Mouse (Mus musculus) forebrain, postnatal 0 days (tissue): ENCODE measurements around the gene Sbk2. TPM values are rescaled to one million over a fixed set of nuclear protein-coding genes. Genes with fewer than 3 reads are reported as not detected.
A peak's percentile ranks its signal among the peaks of the same experiment; 100 is the strongest.

Experiments
- ATAC-seq: fragments of 200-750 bp; cut with Nextera tagmentation; 2 replicates; pipeline ENCODE4 v1.8.0; 2017; ENCODE audit warnings: mild to moderate bottlenecking, moderate library complexity
- DNase-seq: peaks from one replicate; pipeline ENCODE4 v3.0.0-alpha.2; 2015
- H3K27ac ChIP-seq: fragments of 300-500 bp; sonication (generic); 2 replicates; pipeline ENCODE4 v1.5.1; 2014; ENCODE audit warnings: low read depth, mild to moderate bottlenecking, antibody characterized with exemption, low read length, moderate library complexity, mixed read lengths
- H3K27me3 ChIP-seq: fragments of 300-500 bp; sonication (generic); 2 replicates; pipeline ENCODE4 v1.6.1; 2014; ENCODE audit warnings: mild to moderate bottlenecking, low read length, mixed read lengths; ENCODE audit not compliant: insufficient read depth
- H3K36me3 ChIP-seq: fragments of 300-500 bp; sonication (generic); 2 replicates; pipeline ENCODE4 v1.6.1; 2014; ENCODE audit warnings: mild to moderate bottlenecking, moderate library complexity; ENCODE audit not compliant: insufficient read depth
- H3K4me1 ChIP-seq: fragments of 300-500 bp; sonication (generic); 2 replicates; pipeline ENCODE4 v1.6.1; 2014; ENCODE audit warnings: antibody characterized with exemption; ENCODE audit not compliant: insufficient read depth
- H3K4me2 ChIP-seq: fragments of 300-500 bp; sonication (generic); 2 replicates; pipeline ENCODE4 v1.6.1; 2014; ENCODE audit warnings: low read depth, mild to moderate bottlenecking, moderate library complexity
- H3K4me3 ChIP-seq: fragments of 300-500 bp; sonication (generic); 2 replicates; pipeline ENCODE4 v1.5.1; 2014; ENCODE audit warnings: low read depth, low read length, mixed read lengths
- H3K9ac ChIP-seq: fragments of 300-500 bp; sonication (generic); 2 replicates; pipeline ENCODE4 v1.6.1; 2014; ENCODE audit warnings: mild to moderate bottlenecking
- H3K9me3 ChIP-seq: fragments of 300-500 bp; sonication (generic); 2 replicates; pipeline ENCODE4 v1.6.1; 2016; ENCODE audit warnings: low read length
- CTCF ChIP-seq: sonication (generic); IDR thresholded peaks from 2 replicates; pipeline ENCODE4 v1.5.1; 2016; ENCODE audit warnings: antibody characterized with exemption, control low read depth, low read depth
- WGBS: fragments of 180-500 bp; shearing (Covaris S2); extraction: QIAGEN DNeasy Blood & Tissue Kit; methylation state at CpG from one replicate; pipeline ENCODE4 v1.1.7; 2014; 5-methylcytosine and 5-hydroxymethylcytosine counted together
- polyA plus RNA-seq: library from polyadenylated mRNA; unstranded; fragments of >200 nt; fragmentation: Nextera tagmentation; extraction: Ambion mirVana; gene quantifications from 2 replicates; pipeline ENCODE4 v1.2.1, GENCODE M21; 2015
- total RNA-seq: library from RNA; depleted of rRNA; stranded (reverse); fragments of >200 nt; gene quantifications from 2 replicates; pipeline ENCODE4 v1.2.3, GENCODE M21; 2014

Gene Sbk2
- total and polyA plus RNA-seq, 2 experiments from 2014 or later: not detected

DNA sequence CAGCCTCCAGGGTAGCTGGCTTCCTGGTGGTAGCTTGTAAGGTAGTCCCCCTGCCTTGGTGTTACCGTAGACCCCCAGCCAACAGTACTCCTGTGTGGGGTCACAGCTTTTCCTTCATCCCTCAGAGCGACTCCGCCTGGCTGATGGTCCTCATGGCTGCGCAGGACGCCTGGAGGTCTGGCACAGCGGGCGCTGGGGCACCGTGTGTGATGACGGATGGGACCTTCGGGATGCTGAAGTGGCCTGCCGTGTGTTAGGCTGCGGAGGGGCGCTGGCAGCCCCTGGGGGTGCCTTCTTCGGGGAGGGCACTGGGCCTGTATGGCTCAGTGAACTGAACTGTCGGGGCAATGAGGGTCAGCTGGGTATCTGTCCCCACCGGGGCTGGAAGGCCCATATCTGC, 37.4 kb downstream of the Sbk2 start:
- 83% methylated on average over 16 of the region's 16 CpGs for WGBS
- TF ChIP-seq CTCF: no peak
- Histone ChIP-seq H3K9ac (no peak overlapping the region), H3K36me3 (no peaks in the 10 kb centered on the region), H3K4me1 (peaks cover 25% of the 10 kb centered on the region; the same call in 1 of the 2 replicates), H3K9me3 (no peaks in the 10 kb centered on the region), H3K27me3 (no peaks in the 10 kb centered on the region), H3K4me3 (no peak overlapping the region), H3K27ac (no peak overlapping the region), H3K4me2 (no peak overlapping the region)
- DNase-seq (no peak), ATAC-seq (no peak)

DNA sequence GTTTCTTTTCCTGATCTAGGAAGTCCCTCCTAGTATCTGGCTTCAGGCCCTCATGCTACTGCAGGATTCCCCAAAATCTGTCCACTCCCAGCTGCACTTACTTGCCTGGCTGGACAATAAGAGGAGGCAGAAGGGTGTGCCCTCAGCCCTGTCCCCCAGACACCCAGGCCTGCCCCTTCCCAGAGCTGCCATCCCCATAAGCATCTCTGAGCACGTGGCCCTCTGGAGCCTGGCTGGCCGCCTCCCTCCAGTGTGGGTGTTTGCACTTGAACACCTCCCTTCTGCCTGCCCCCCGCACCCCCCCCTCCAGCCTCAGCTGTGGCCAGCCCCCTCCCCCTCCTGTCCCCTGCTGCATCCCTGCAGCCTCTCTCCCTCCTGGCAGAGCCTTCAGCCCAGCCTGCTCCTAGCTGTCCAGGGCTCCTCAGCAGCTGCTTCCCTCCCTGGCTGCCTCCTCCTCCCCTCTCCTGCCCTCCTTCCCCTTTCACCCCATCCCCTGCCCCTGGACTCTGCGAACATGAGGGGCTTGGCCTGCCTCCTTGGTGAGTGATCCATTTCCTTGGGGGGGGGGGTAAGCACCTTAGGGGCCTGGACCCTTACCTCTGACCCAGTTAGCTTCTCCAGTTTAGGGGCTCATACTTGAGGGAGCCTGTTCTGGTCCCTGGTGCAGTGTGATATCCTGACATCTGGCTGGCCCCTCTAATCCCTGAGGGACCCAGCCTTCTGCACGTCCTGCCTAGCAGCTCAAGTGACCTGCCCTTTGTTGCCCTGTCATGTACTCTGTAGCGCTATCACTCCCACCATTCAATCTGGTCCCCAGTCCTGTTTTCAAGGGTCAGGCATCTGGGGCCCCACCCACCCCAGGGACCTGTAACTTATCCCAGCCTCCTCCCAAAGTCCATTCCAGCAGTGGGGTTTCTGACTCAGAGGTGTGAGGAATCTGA, 38.5 kb downstream of the Sbk2 start, which contains the start of gene Ssc5d:
Gene Ssc5d, plus strand, starts transcription at position 345 of the 941 bp plus-strand sequence.
- no peak for DNase-seq

DNA sequence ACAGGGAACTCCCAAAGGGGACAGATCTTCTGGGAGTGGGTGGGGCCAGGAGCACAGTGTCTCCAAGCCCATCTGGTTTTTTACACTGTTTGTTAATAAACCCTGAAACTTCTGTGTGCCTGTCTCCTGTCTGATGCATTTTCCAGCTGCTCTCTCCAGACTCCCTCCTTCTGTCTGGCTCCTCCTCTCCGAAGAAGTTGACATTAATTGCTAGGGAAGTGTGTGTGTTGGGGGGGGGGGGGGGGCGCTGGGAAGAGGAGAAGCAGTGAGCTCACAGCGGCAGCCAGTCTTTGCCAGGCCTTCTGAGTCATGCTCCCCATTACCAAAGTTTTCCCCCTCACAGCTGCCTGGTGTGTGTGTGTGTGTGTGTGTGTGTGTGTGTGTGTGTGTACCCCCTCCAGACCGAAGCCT, 39.3 kb downstream of the Sbk2 start:
- H3K4me3 ChIP-seq: no peak overlapping the region
- no peak overlapping the region for H3K4me2 ChIP-seq
- H3K27ac ChIP-seq: peak overlapping the region; percentile 96; the same call in 1 of the 2 replicates
- H3K9me3 ChIP-seq: no peaks in the 10 kb centered on the region
- no peaks in the 10 kb centered on the region for H3K27me3 ChIP-seq
- H3K36me3 ChIP-seq: peaks cover 14% of the 10 kb centered on the region
- no peak for ATAC-seq
- H3K9ac ChIP-seq: no peak overlapping the region
- DNase-seq: peak; percentile 42
- WGBS: 0% methylated on average over 3 of the region's 4 CpGs
- peaks cover 28% of the 10 kb centered on the region; the same call in 1 of the 2 replicates for H3K4me1 ChIP-seq
- TF ChIP-seq CTCF: no peak

More for the DNA sequence above, 38.5 kb downstream of the Sbk2 start, which contains the start of gene Ssc5d:
- WGBS: 7% methylated on average over 6 of the region's 6 CpGs
- Histone ChIP-seq H3K9me3 (no peaks in the 10 kb centered on the region), H3K9ac (peak within 1 kb of the TSS; percentile 33; the same call in 1 of the 2 replicates), H3K4me3 (no peak within 1 kb of the TSS), H3K36me3 (peaks cover 6% of the 10 kb centered on the region), H3K27me3 (no peaks in the 10 kb centered on the region), H3K4me2 (peak within 1 kb of the TSS; percentile 97), H3K27ac (peak within 1 kb of the TSS; percentile 96; the same call in 1 of the 2 replicates), H3K4me1 (peaks cover 28% of the 10 kb centered on the region; the same call in 1 of the 2 replicates)
- no peak for TF ChIP-seq CTCF
- ATAC-seq: no peak

DNA sequence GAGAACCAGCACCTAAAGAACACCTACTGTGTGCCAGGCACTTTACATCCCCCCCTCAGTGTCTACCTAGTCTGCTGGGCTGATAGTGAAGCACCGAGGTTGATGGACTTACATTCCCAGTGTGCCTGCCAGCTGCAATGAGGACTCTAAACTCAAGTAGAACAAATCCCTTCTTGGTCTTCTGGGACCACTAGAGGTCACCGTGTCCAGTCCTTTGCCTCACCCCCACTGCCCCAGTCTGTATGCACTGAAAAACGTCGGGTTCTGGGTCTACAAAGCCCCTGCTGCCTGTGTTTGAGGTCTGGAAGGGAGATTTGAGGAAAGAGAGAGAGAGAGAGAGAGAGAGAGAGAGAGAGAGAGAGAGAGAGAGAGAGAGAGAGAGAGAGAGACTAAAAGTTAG, 39.7 kb downstream of the Sbk2 start:
- Histone ChIP-seq H3K9me3 (no peaks in the 10 kb centered on the region), H3K27ac (peak overlapping the region; percentile 96), H3K4me2 (peak overlapping the region; percentile 97), H3K27me3 (no peaks in the 10 kb centered on the region), H3K9ac (peak overlapping the region; percentile 68), H3K36me3 (peaks cover 18% of the 10 kb centered on the region), H3K4me1 (peaks cover 28% of the 10 kb centered on the region; the same call in 1 of the 2 replicates), H3K4me3 (peak overlapping the region; percentile 53; the same call in 1 of the 2 replicates)
- DNase-seq (peak; percentile 41), ATAC-seq (no peak)
- WGBS: 1% methylated on average over 4 of the region's 4 CpGs
- no peak for TF ChIP-seq CTCF

DNA sequence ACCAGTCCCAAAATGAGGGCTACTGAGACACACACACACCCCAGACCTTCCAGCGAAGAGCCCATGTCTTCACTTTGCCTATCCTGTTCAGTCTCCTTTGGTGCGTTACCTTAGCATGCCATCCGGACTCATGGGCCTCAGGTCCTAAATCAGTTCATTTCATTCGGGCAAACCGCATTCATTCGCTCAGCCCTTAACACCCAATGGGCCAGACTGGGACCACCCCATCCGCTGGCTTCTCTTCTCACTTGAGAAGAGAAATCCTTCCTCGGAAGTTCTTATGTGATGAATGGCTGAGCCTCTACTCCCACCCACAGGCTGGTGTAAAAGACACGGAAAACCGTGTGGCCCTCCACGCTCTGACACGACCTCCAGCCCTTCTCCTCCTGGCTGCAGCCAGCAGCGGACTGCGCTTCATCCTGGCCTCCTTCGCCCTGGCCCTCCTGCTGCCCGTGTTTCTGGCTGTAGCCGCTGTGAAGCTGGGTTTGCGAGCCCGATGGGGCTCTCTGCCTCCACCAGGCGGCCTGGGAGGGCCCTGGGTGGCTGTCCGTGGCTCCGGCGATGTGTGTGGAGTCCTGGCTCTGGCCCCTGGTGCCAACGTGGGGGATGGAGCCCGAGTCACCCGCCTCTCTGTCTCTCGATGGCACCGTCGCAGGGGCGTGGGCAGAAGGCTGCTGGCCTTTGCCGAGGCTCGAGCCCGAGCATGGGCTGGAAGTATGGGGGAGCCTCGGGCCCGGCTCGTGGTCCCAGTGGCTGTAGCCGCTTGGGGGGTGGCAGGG, 40.4 kb downstream of the Sbk2 start:
- no peaks in the 10 kb centered on the region for H3K9me3 ChIP-seq
- H3K27me3 ChIP-seq: no peaks in the 10 kb centered on the region
- H3K27ac ChIP-seq: peak overlapping the region; percentile 96
- peak overlapping the region; percentile 68 for H3K9ac ChIP-seq
- DNase-seq (peak; percentile 67), ATAC-seq (peak; percentile 8)
- TF ChIP-seq CTCF: peak; percentile 67
- WGBS: 5% methylated on average over 37 of the region's 37 CpGs
- H3K4me3 ChIP-seq: peak overlapping the region; percentile 53
- H3K36me3 ChIP-seq: peaks cover 25% of the 10 kb centered on the region
- H3K4me2 ChIP-seq: peak overlapping the region; percentile 97
- peaks cover 28% of the 10 kb centered on the region; the same call in 1 of the 2 replicates for H3K4me1 ChIP-seq

DNA sequence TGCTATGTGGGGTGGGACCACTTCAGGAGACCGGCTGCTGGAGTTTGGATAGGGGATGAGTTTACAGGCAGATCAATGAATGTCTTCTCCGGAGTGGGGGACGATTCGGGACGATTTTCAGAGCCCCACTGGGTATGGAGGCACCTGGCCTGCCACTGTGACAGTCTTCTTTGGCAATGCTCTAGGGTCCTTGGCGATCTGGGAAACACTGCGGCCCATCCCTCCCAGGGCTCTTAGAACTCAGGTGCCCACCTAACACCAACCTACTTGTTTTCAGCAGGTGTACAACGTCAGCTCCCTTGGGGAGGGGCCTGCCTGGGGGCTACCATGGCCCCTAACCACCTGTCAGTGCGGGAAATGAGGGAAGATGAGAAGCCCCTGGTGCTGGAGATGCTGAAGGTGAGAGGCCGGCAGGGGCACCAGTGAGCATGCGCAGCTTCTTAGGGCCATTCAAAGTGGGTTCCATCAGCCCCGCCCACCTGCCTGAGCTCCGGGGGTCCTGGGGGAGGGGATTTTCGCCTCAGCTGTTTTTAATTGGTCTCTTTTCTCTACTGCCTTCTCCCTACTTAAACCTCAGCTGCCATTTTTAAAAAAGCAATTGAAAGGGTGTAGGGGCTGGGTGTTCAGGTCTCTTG, 41.2 kb downstream of the Sbk2 start:
- H3K4me1 ChIP-seq: peaks cover 28% of the 10 kb centered on the region; the same call in 1 of the 2 replicates
- DNase-seq (peak; percentile 92), ATAC-seq (peak; percentile 53)
- peak overlapping the region; percentile 96 for H3K27ac ChIP-seq
- H3K9me3 ChIP-seq: no peaks in the 10 kb centered on the region
- WGBS: 2% methylated on average over 14 of the region's 14 CpGs
- TF ChIP-seq CTCF: peak; percentile 63
- H3K4me2 ChIP-seq: peak overlapping the region; percentile 97
- H3K27me3 ChIP-seq: no peaks in the 10 kb centered on the region
- peak overlapping the region; percentile 68 for H3K9ac ChIP-seq
- H3K36me3 ChIP-seq: peaks cover 25% of the 10 kb centered on the region
- peak overlapping the region; percentile 53 for H3K4me3 ChIP-seq
